Mouse (Mus musculus) gastrocnemius, postnatal 14 days (tissue): Measurements from ENCODE around the gene Cenps. TPM values are rescaled to one million over a fixed set of nuclear protein-coding genes. Genes with fewer than 3 reads are reported as not detected.
"Not testable (repeated sequence)": the region's sequence is repeated elsewhere in the genome, so short reads cannot be mapped to it uniquely, and the experiment has no call there.

Experiments used
- DNase-seq: peaks from one replicate; pipeline ENCODE4 v3.0.0; 2021; ENCODE audit warnings: mixed read lengths
- intact Hi-C: fragments of 180-260 bp; cut with DNase I; formaldehyde crosslinking; loops from one replicate; pipeline ENCODE4 v1.15.1; 2025; ENCODE audit warnings: low total_unique reads
- total RNA-seq, 2 experiments: library from RNA; stranded (reverse); gene quantifications; 2 replicates each; pipeline ENCODE4 v1.2.3; 2021

The Cenps gene
- total RNA-seq, 2 experiments from 2014 or later = 5.6 to 6.5 TPM

- intact Hi-C loops = no loop called here
- no peak for DNase-seq
Observed at GRCm38 (mm10) chr4:149131021-149131752, 6.2 kb downstream of the Cenps start.

- intact Hi-C loops = no loop called here
- no peak for DNase-seq
Observed at GRCm38 (mm10) chr4:149128467-149128866, 9.0 kb downstream of the Cenps start.

GRCm38 (mm10) chr4:149126663-149127062 is 10.8 kb downstream of the Cenps start, which contains the start of gene Cort:
TSS of gene Cort (minus strand) at chr4:149126763.
- DNase-seq = no peak
- intact Hi-C loops = no loop called here

- no peak for DNase-seq
- intact Hi-C loops = no loop called here
Observed at GRCm38 (mm10) chr4:149126115-149126509, 11.3 kb downstream of the Cenps start.

GRCm38 (mm10) chr4:149125341-149126114 is 11.9 kb downstream of the Cenps start:
- DNase-seq = no peak
- intact Hi-C loops = no loop called here

- DNase-seq = no peak
- intact Hi-C loops = no loop called here
Observed at GRCm38 (mm10) chr4:149123432-149123831, 14.0 kb downstream of the Cenps start.

GRCm38 (mm10) chr4:149119978-149120562 is 17.4 kb downstream of the Cenps start:
- DNase-seq, intact Hi-C loops: not testable (repeated sequence)

- intact Hi-C loops = no loop called here
- peak; percentile 90 for DNase-seq
Observed at GRCm38 (mm10) chr4:149103875-149104561, 33.4 kb downstream of the Cenps start, which contains the start of gene Dffa. TSS of gene Dffa (plus strand) at chr4:149104146.

- no peak for DNase-seq
- intact Hi-C loops = no loop called here
Observed at GRCm38 (mm10) chr4:149101456-149101855, 36.0 kb downstream of the Cenps start.

GRCm38 (mm10) chr4:149100449-149100848 is 37.0 kb downstream of the Cenps start:
- intact Hi-C loops, DNase-seq: not testable (repeated sequence)

GRCm38 (mm10) chr4:149099369-149100017 is 37.9 kb downstream of the Cenps start, which contains the start of gene Pex14:
TSS of gene Pex14 (minus strand) at chr4:149099876.
- peak; percentile 92 for DNase-seq
- intact Hi-C loops = no loop called here

- no peak for DNase-seq
- intact Hi-C loops = no loop called here
Observed at GRCm38 (mm10) chr4:149098571-149098970, 38.9 kb downstream of the Cenps start.

GRCm38 (mm10) chr4:149097956-149098355 is 39.5 kb downstream of the Cenps start:
- DNase-seq = no peak
- intact Hi-C loops = no loop called here

- intact Hi-C loops = no loop called here
- DNase-seq = no peak
Observed at GRCm38 (mm10) chr4:149091364-149091763, 46.1 kb downstream of the Cenps start.

- no peak for DNase-seq
- intact Hi-C loops = no loop called here
Observed at GRCm38 (mm10) chr4:149085381-149085780, 52.0 kb downstream of the Cenps start.

GRCm38 (mm10) chr4:149081528-149081927 is 55.9 kb downstream of the Cenps start:
- intact Hi-C loops = no loop called here
- DNase-seq = peak; percentile 40

- intact Hi-C loops = no loop called here
- DNase-seq = no peak
Observed at GRCm38 (mm10) chr4:149080111-149080510, 57.3 kb downstream of the Cenps start.

GRCm38 (mm10) chr4:149079629-149080028 is 57.8 kb downstream of the Cenps start:
- intact Hi-C loops = loop anchor here (10.0 kb wide), 1 partner anchor 375 kb away; no protein-coding TSS in a partner anchor
- no peak for DNase-seq

GRCm38 (mm10) chr4:149078261-149078660 is 59.2 kb downstream of the Cenps start:
- intact Hi-C loops = loop anchor here (10.0 kb wide), 1 partner anchor 373 kb away; no protein-coding TSS in a partner anchor
- no peak for DNase-seq
